Mouse (Mus musculus) E14TG2a.4 (cell line): ENCODE measurements around the gene P3h2.

Source experiments
- CTCF ChIP-seq: conservative IDR thresholded peaks from 2 replicates; pipeline ENCODE4 v1.5.1; 2014; ENCODE audit warnings: low read length
- NANOG ChIP-seq: IDR thresholded peaks from 2 replicates; pipeline ENCODE4 v1.6.1; 2014; ENCODE audit warnings: borderline replicate concordance, low read length, mixed read lengths

DNA sequence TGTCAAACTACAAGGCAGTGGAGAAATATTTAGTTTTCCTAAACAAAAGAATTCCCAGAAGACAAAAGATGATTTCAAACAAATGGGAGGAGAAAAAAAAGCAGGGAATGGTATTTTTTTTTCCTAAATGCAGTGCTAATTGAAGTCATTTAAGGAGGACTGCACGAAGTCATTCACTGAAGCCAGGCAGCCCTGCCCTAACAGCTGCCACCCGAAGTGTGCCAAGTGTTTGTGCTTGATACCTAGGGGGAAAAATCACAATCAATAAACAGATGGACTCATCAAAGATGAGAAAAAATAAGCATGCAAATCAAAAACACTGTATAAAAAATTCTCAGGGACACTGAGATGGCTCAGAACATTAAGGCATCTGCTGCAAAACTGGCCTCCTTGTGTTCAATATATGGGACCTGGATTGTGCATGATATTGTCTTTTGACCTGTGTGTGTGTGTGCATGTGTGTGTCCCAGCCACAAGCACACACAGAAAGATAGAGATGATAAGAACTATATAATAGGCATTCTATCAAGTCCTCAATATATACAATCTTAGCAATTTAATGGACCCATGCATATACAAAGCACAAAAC is 76.1 kb downstream of the P3h2 start:
- TF ChIP-seq CTCF (no peak), NANOG (no peak)
